Mouse (Mus musculus) myocyte (in vitro differentiated cells): ENCODE results near the gene Synj2.
A peak's percentile ranks its signal among the peaks of the same experiment; 100 is the strongest.

ENCODE experiments used
- CEBPB ChIP-seq: IDR thresholded peaks from 2 replicates; pipeline ENCODE4 v1.6.1; 2011; ENCODE audit warnings: mild to moderate bottlenecking, moderate library complexity; ENCODE audit not compliant: poor library complexity, insufficient read depth, severe bottlenecking
- E2F4 ChIP-seq: IDR thresholded peaks from one replicate; pipeline ENCODE4 v1.6.1; 2011; ENCODE audit warnings: mild to moderate bottlenecking, control low read depth, moderate library complexity; ENCODE audit not compliant: insufficient read depth
- MAX ChIP-seq: IDR thresholded peaks from one replicate; pipeline ENCODE4 v1.6.1; 2011; ENCODE audit warnings: low read depth, mild to moderate bottlenecking, control low read depth
- MYOG ChIP-seq, 3 experiments: IDR thresholded peaks; one replicate each; pipeline ENCODE4 v1.6.1; 2011; ENCODE audit warnings: control low read depth in 2 of 3, low read depth in 2 of 3, mild to moderate bottlenecking in 2 of 3; ENCODE audit not compliant: insufficient read length in 2 of 3, control insufficient read depth in 1 of 3, insufficient read depth in 1 of 3
- POLR2A ChIP-seq: IDR thresholded peaks from one replicate; pipeline ENCODE4 v1.6.1; 2011; ENCODE audit warnings: low read depth, mild to moderate bottlenecking, control low read depth, moderate library complexity; ENCODE audit not compliant: insufficient read length
- REST ChIP-seq: IDR thresholded peaks from one replicate; pipeline ENCODE4 v1.6.1; 2011; ENCODE audit warnings: mild to moderate bottlenecking, control low read depth, moderate library complexity; ENCODE audit not compliant: insufficient read depth, insufficient read length
- SRF ChIP-seq: IDR thresholded peaks from one replicate; pipeline ENCODE4 v1.6.1; 2011; ENCODE audit warnings: low read depth; ENCODE audit not compliant: control insufficient read depth, insufficient read length
- TCF12 ChIP-seq: IDR thresholded peaks from one replicate; pipeline ENCODE4 v1.6.1; 2011; ENCODE audit warnings: mild to moderate bottlenecking, control low read depth; ENCODE audit not compliant: poor library complexity, insufficient read depth, severe bottlenecking
- TCF3 ChIP-seq: IDR thresholded peaks from one replicate; pipeline ENCODE4 v1.6.1; 2011; ENCODE audit warnings: low read depth, control low read depth; ENCODE audit not compliant: insufficient read length
- USF1 ChIP-seq: IDR thresholded peaks from one replicate; pipeline ENCODE4 v1.6.1; 2011; ENCODE audit warnings: low read depth, mild to moderate bottlenecking, control low read depth, moderate library complexity

DNA sequence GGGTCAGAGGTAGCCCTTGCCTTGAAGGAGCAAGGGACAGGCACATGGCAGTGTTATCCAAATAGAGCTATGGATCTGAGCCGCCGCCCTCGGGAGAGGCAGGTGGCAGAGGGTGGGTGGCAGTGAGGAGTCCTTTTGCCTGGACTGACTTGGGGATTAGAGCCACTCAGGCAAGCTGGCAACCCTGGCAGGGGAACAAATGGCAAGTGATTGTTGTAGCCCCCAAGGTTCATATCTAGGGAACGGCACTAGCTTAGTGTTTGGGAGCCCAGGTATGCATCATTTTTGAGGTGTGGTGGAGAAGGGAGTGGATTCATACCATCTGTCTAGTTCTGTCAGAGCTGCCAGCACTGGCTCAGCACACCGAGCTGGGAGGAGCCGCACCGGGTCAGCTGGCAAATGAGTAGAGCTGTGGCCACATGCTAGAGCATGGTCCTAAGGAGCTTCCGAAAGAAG, 59.8 kb downstream of the Synj2 start:
- TF ChIP-seq POLR2A (peak; percentile 10), E2F4 (no peak), MAX (no peak), MYOG (IDR thresholded peaks at IDR 0.05; ENCODE audit: control insufficient read depth in 1 of 3, insufficient read depth in 1 of 3, insufficient read length in 2 of 3, low read depth in 2 of 3) (peak in 2 of 3 experiments; percentile 2 to 56), TCF12 (no peak), USF1 (no peak), REST (no peak), TCF3 (no peak), CEBPB (no peak), SRF (no peak)
